Mouse (Mus musculus): ENCODE measurements around the gene Ccdc6.

- TF ChIP-seq TAL1 (IDR thresholded peaks at IDR 0.05; ENCODE audit: low read length) = no peak
- no peak for TF ChIP-seq GATA1 (IDR thresholded peaks at IDR 0.05; ENCODE audit: low read length)
These were observed 114.4 kb downstream of the Ccdc6 start for GRCm38 (mm10) chr10:70211281-70211680.

Measured in erythroblast, embryonic 14.5 days (primary cell).